Mouse (Mus musculus): ENCODE measurements at regions not wholly inside any gene's neighbourhood (a gene's known extent, or its start where the extent isn't known, plus 50 kb on each side); places are given as distances from the start of the nearest gene placed in this dataset.

DNA sequence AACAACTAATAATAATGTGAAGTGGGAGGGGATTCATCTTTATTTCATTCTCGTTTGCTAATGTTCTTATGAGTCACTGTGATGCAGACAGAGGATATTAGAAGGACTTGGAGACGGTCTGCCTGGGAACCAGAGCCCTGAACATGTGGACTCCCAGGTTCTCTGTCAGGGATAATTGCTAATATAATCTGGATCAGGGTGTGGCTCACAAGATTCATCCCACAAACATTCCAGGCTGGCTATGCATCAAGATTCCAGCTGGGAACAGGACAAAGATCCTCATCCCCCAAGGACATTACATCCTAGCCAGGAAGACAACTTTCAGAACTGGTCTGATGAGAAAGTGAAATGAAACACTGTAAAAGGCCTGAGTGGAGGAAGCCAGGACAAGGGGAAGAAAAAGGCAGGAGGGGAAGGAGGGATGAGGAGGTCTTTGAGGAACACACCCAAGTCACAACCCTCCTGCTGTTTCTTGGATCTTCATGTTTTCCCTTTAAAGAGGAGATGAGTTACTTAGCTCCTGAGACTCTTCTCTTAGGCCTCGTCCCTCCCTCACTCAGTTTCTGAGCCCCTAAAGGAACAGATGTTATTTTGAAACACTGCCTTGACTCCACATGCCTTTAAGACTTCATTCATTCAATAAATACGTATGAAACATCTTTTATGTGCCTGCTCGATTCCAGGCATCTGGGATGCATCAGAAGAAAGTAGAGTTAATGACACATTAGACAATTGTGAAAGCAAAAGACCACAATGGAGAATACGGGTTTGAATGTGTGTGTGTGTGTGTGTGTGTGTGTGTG lies 360.9 kb downstream of the Efnb2 start:
- H3K36me3 ChIP-seq: no peaks in the 10 kb centered on the region
- H3K4me3 ChIP-seq: no peak overlapping the region
- no peaks in the 10 kb centered on the region for H3K9me3 ChIP-seq

DNA sequence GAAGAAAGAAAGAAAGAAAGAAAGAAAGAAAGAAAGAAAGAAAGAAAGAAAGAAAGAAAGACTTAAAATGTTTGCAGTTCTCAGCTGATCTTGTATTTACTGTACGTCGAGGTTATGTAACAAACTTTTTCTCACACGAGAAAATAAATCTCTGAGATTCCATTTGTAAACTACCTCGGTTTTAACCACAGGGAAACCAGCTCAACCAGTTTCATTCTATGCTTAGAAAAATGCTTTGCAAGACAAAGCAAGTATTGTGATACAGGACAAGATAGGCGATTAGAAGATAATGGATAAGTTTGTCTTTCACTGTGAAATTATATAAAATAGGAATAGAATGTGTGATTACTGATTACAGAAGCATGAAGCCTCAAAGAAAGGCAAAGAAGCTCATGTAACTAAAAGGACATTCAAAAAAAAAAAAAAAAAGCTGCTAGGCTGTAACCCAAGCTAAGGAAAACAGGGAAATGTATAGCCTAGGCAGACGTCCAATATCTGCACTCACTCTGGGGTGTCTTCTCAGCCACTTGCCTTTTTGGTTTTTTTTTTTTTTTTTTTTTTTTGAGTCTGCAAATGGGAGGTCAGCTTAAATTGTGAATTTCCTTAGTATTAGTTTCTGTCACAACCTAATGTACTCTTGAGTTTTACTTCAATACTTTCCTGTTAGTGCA lies 368.3 kb downstream of the Efnb2 start:
- DNase-seq (ENCODE audit: low spot score): no peak
- no peak overlapping the region for H3K27ac ChIP-seq
- no peaks in the 10 kb centered on the region for H3K9me3 ChIP-seq
- no peaks in the 10 kb centered on the region for H3K4me1 ChIP-seq (replicated peaks)
- H3K27me3 ChIP-seq (ENCODE audit: insufficient read depth, poor library complexity, severe bottlenecking): no peaks in the 10 kb centered on the region
- H3K4me3 ChIP-seq: no peak overlapping the region
- 67% methylated on average over 6 of the region's 6 CpGs for WGBS
- H3K36me3 ChIP-seq: no peaks in the 10 kb centered on the region

More for the DNA sequence above, 360.9 kb downstream of the Efnb2 start:
- Histone ChIP-seq H3K27me3 (ENCODE audit: insufficient read depth, poor library complexity, severe bottlenecking) (no peaks in the 10 kb centered on the region), H3K27ac (no peak overlapping the region), H3K4me1 (replicated peaks) (0 out of 2 replicates have a peak, but pooled peaks cover 3% of the 10 kb centered on the region)
- 81% methylated on average over 6 of the region's 6 CpGs for WGBS
- no peak for DNase-seq (ENCODE audit: low spot score)

DNA sequence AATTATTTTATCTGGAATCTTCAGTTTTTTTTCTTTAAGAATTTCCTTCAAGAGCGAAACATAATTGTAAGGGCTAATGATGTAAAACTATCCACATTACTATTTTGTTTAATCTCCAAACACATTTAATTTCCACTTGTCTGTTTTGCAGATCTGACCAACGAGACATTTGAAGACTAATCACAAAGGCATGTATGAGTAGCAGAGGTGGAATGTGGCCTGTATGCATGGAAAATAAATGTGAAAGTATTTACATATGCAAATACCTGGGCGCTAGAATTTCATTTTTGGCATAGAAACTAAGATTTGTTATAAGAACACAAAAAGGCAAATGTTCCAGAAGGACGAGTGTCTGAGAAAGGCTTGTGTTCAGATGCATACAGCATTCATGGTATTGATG lies 375.2 kb downstream of the Efnb2 start:
- Histone ChIP-seq H3K36me3 (no peaks in the 10 kb centered on the region), H3K9me3 (no peaks in the 10 kb centered on the region), H3K4me3 (no peak overlapping the region), H3K27ac (no peak overlapping the region), H3K27me3 (ENCODE audit: insufficient read depth, poor library complexity, severe bottlenecking) (no peaks in the 10 kb centered on the region), H3K4me1 (replicated peaks) (no peaks in the 10 kb centered on the region)
- WGBS: 85% methylated on average over 4 of the region's 4 CpGs
- DNase-seq (ENCODE audit: low spot score): no peak

DNA sequence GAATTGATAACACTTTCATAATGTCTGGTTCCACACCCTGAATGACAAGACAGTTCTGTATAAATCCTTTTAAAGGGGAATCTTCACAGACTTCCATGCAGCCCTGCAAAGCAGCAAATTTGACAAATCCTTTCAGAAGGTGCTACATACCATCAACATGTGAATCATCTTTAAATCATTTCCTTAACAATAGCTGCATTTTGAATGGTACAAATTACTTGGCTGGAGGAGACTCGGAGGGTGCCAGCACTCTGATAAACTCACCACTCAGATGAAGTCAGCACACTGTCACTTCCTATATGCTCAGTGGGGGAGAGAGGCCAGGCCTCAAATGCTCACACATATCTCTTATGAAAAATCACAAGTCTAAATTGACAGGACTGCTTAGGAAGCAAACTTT lies 386.1 kb downstream of the Efnb2 start:
- 74% methylated on average over 1 of the region's 1 CpGs for WGBS
- Histone ChIP-seq H3K4me1 (replicated peaks) (no peaks in the 10 kb centered on the region), H3K4me3 (no peak overlapping the region), H3K36me3 (no peaks in the 10 kb centered on the region), H3K27ac (no peak overlapping the region), H3K9me3 (no peaks in the 10 kb centered on the region), H3K27me3 (ENCODE audit: insufficient read depth, poor library complexity, severe bottlenecking) (no peaks in the 10 kb centered on the region)
- no peak for DNase-seq (ENCODE audit: low spot score)

DNA sequence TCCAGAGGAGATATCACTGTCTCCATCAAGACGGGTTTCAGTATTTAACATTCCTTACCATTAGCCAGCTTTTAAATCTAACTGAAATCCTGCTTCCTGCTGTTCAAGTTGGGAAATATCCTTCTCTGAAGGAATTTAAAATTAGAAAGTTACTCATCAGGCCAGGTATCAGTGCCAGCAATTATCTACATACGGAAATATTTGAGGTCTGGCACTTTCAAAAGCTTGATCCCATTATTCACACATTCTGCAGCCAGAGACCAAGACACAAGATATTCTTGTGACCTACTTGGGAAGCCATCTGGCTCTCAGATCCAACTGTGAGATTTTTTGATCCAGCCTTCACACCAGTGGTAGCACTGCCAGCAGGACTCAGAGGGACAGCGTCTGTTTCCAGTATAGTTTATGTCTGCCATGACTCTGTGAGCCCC lies 386.8 kb downstream of the Efnb2 start:
- no peak for DNase-seq (ENCODE audit: low spot score)
- no peaks in the 10 kb centered on the region for H3K36me3 ChIP-seq
- H3K4me1 ChIP-seq (replicated peaks): no peaks in the 10 kb centered on the region
- no peak overlapping the region for H3K4me3 ChIP-seq
- no peaks in the 10 kb centered on the region for H3K9me3 ChIP-seq
- WGBS: 78% methylated on average over 3 of the region's 3 CpGs
- H3K27ac ChIP-seq: no peak overlapping the region
- H3K27me3 ChIP-seq (ENCODE audit: insufficient read depth, poor library complexity, severe bottlenecking): no peaks in the 10 kb centered on the region

DNA sequence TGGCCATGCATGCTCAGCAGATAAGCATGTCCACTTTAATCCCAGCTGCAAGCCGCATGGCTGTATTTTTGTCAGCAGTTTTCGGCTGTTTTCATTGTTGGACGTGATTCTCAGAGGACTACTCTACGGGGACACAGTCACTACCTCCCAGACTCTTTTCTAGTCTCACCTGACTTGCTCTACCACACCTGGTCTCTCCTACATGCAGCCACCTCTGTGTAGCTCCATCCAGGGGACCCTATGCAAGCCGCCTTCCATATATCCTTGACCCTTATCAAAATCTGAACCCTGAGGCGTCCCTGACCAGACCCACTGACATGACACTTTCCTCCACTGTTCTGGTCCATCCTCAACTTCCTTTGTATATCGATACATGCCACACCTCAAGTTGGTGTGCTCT lies 402.2 kb downstream of the Efnb2 start:
- H3K4me3 ChIP-seq: no peak overlapping the region

DNA sequence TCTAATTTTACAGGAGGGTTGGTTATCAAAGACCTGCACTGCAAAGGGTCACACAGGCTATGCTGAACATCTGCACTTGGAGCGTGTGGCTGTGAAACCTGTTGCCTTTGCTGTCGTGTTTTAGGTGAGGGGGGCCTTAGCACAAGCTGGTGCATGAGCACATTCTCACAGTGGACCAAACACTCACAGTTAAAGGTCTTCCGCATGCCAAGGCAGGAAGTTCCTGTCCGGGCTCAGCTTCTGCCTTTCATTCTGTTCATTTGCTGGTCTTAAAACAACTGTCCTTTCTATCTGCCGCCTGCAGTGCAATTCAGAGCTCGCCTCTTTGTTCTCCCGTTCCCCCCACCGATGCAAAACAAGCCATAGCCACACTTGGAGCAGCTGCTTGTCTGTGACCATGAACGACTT lies 402.8 kb downstream of the Efnb2 start:
- peak; percentile 61 for DNase-seq (ENCODE audit: low spot score)
- Histone ChIP-seq H3K4me3 (peak overlapping the region; percentile 21; the same call in 1 of the 2 replicates), H3K27me3 (ENCODE audit: insufficient read depth, poor library complexity, severe bottlenecking) (no peaks in the 10 kb centered on the region), H3K36me3 (no peaks in the 10 kb centered on the region), H3K27ac (peak overlapping the region; percentile 80), H3K4me1 (replicated peaks) (peaks cover 19% of the 10 kb centered on the region), H3K9me3 (no peaks in the 10 kb centered on the region)
- 6% methylated on average over 9 of the region's 9 CpGs for WGBS

More for the DNA sequence above, 402.2 kb downstream of the Efnb2 start:
- Histone ChIP-seq H3K27ac (peak overlapping the region; percentile 80), H3K4me1 (replicated peaks) (peaks cover 19% of the 10 kb centered on the region), H3K9me3 (no peaks in the 10 kb centered on the region), H3K36me3 (no peaks in the 10 kb centered on the region), H3K27me3 (ENCODE audit: insufficient read depth, poor library complexity, severe bottlenecking) (no peaks in the 10 kb centered on the region)
- WGBS: 73% methylated on average over 7 of the region's 7 CpGs
- DNase-seq (ENCODE audit: low spot score): peak; percentile 12

DNA sequence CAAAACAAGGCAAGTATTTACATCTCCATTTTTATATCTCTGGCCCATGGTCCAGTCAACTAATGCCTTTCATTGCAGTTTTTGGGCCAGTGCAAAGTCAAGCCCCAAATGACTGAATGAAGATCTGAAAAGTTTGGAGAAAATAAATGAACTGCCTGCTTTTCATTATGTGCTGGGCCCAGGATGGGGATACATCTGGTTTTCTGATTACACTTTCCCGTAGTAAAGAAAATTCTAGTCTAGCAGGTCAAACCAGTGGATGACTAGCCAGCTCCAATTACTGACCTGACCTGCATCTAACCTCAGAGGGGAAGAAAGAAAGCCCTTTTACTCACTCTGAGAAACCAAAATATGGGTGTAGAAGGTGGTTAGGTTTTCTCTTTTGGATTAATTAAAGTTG lies 404.7 kb downstream of the Efnb2 start:
- Histone ChIP-seq H3K27me3 (ENCODE audit: insufficient read depth, poor library complexity, severe bottlenecking) (no peaks in the 10 kb centered on the region), H3K9me3 (peaks cover 3% of the 10 kb centered on the region; the same call in 1 of the 2 replicates), H3K27ac (no peak overlapping the region; the same call in 1 of the 2 replicates), H3K4me1 (replicated peaks) (peaks cover 19% of the 10 kb centered on the region), H3K36me3 (no peaks in the 10 kb centered on the region), H3K4me3 (no peak overlapping the region)
- DNase-seq (ENCODE audit: low spot score): no peak
- WGBS: 69% methylated on average over 1 of the region's 1 CpGs

DNA sequence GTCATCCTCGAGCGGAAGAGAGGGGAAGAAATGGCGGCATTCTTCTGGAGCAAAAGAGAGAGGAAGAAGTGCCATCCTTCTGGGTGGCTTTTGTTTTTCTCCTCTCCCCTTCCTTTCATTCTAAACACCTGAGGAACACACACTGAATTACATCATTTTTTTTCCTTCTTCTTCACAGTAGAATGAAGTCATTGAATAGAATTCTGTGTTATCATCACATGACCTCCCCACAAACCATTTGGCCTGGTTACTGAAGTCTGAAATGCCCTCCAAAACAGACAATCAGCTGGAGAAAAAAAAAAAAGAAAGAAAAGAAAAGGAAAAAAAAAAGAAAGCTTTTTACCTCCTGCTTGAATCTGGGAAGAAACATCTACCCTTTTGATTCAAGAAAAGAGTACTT lies 406.6 kb downstream of the Efnb2 start:
- Histone ChIP-seq H3K27me3 (ENCODE audit: insufficient read depth, poor library complexity, severe bottlenecking) (no peaks in the 10 kb centered on the region), H3K4me1 (replicated peaks) (peaks cover 19% of the 10 kb centered on the region), H3K4me3 (no peak overlapping the region), H3K36me3 (no peaks in the 10 kb centered on the region), H3K9me3 (peaks cover 3% of the 10 kb centered on the region; the same call in 1 of the 2 replicates), H3K27ac (no peak overlapping the region)
- 93% methylated on average over 3 of the region's 3 CpGs for WGBS
- DNase-seq (ENCODE audit: low spot score): no peak

DNA sequence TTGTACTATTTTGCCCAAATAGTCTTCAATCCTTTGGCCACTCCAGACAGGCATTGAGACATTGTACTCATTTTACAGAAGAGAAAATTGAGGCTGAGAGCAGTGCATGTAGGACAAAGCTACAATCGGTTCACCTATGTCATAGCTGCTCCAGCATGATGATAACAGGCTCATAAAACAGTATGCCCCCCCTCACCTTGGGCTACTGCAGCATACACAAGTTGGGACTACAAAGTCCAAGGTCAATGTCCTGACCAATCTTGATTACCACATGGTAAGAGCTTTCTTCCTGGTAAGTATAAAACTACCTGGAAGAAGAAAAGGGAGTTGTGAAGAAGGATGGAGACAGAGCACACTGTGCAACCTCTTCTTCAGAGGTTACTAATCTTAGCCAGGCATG lies 416.4 kb downstream of the Efnb2 start:
- WGBS: 90% methylated on average over 1 of the region's 1 CpGs
- H3K36me3 ChIP-seq: no peaks in the 10 kb centered on the region
- peaks cover 35% of the 10 kb centered on the region for H3K4me1 ChIP-seq (replicated peaks)
- no peaks in the 10 kb centered on the region for H3K27me3 ChIP-seq (ENCODE audit: insufficient read depth, poor library complexity, severe bottlenecking)
- no peaks in the 10 kb centered on the region for H3K9me3 ChIP-seq
- H3K4me3 ChIP-seq: no peak overlapping the region
- H3K27ac ChIP-seq: no peak overlapping the region
- no peak for DNase-seq (ENCODE audit: low spot score)

DNA sequence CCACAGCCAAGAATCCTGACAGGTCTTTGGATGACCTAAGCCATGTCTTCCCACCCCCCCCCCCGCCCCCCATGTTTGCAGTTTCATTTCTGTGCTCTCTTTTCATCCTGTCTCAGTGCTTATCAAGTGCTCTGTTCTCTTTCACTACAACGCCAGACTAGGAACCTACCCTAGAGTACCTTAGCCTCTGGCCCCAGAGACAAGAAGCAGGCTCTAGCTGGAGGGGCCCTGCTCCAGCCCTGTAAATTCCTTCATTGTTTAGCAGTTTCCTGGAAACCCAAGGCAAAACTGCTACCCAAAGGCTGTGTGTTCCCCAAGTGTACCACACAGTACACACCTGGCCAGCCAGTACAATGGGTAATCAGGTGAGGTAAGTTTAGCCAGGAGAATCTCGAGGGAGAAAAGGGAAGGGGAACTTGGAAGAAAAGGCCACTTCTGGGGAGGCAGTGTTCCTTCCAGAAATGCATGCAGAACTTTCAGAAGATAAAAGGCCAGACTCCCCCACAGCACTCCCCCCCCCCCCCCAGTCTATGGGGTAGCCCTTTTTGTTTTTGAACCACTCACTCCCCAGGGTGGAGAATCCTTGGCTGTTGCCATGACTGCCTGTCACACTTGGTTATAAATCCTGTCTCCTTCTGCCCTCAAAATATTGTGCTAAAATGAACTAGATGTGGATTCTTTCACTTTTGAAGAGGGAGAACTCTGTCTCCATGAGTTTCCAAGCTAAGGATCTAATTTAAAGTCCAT lies 419.1 kb downstream of the Efnb2 start:
- Histone ChIP-seq H3K4me3 (no peak overlapping the region), H3K36me3 (no peaks in the 10 kb centered on the region), H3K9me3 (no peaks in the 10 kb centered on the region), H3K27ac (peak overlapping the region; percentile 82), H3K27me3 (ENCODE audit: insufficient read depth, poor library complexity, severe bottlenecking) (no peaks in the 10 kb centered on the region), H3K4me1 (replicated peaks) (peaks cover 44% of the 10 kb centered on the region)
- WGBS: 22% methylated on average over 3 of the region's 3 CpGs
- peak; percentile 51 for DNase-seq (ENCODE audit: low spot score)

DNA sequence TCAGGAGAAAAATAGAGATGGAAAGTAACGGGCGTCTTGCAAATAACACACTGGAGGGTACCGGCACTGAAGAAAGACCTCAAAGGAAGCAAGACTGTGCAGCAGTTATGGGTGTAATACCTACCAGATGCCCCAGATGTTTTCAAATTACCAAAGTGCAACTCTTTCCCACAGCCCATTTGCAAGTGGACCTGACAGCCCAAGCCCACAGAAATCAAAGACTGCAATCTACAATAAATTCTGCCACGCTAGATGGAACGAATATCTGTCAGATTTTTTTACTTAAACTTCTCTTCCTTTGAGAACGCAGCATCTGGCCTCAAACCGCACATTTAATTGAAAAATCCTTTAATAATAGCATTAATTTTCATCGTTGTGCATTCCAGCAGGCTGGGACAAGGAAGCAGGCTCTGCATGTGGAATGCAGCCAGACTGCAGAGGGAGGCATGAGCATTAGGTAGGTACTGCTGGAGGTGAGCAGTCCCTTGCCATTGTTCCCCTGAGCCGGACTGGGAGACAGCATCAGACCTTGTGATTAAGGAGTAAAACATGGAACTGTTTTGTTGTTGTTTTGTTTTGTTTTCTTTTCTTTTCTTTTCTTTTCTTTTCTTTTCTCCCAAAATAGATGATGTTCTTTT lies 419.9 kb downstream of the Efnb2 start:
- DNase-seq (ENCODE audit: low spot score): no peak
- 70% methylated on average over 9 of the region's 9 CpGs for WGBS
- H3K4me3 ChIP-seq: no peak overlapping the region
- H3K9me3 ChIP-seq: no peaks in the 10 kb centered on the region
- peaks cover 44% of the 10 kb centered on the region for H3K4me1 ChIP-seq (replicated peaks)
- no peaks in the 10 kb centered on the region for H3K36me3 ChIP-seq
- no peaks in the 10 kb centered on the region for H3K27me3 ChIP-seq (ENCODE audit: insufficient read depth, poor library complexity, severe bottlenecking)
- peak overlapping the region; percentile 82 for H3K27ac ChIP-seq

Measured in hindbrain, embryonic 10.5 days (tissue).